Mouse (Mus musculus) cerebellum, adult 2 months (tissue): ENCODE measurements at regions not wholly inside any gene's neighbourhood (a gene's known extent, or its start where the extent isn't known, plus 50 kb on each side); places are given as distances from the start of the nearest gene placed in this dataset.

Experiments used
- DNase-seq, 2 experiments: peaks; one replicate each; pipeline ENCODE4 v3.0.0; 2021
- H3K27ac ChIP-seq: fragments of 200-500 bp; 2 replicates; pipeline ENCODE4 v1.5.1; 2012; ENCODE audit warnings: low read length, control low read depth, inconsistent platforms; ENCODE audit not compliant: insufficient read depth
- H3K27me3 ChIP-seq: fragments of 200-500 bp; 2 replicates; pipeline ENCODE4 v1.6.1; 2012; ENCODE audit warnings: inconsistent platforms, mild to moderate bottlenecking, low read length, moderate library complexity; ENCODE audit not compliant: control insufficient read depth, insufficient read depth
- H3K4me1 ChIP-seq: fragments of 200-500 bp; 2 replicates; pipeline ENCODE4 v1.6.1; 2011; ENCODE audit warnings: low read length; ENCODE audit not compliant: control insufficient read depth, insufficient read depth
- H3K4me3 ChIP-seq: fragments of 200-500 bp; replicated peaks from 2 replicates; pipeline ENCODE3; 2011; ENCODE audit warnings: mild to moderate bottlenecking, low read depth, low read length, control low read depth; ENCODE audit not compliant: insufficient read depth
- CTCF ChIP-seq: fragments of 200-500 bp; IDR thresholded peaks from 2 replicates; pipeline ENCODE4 v1.5.1; 2011; ENCODE audit warnings: low read depth, mild to moderate bottlenecking, control low read depth, low read length, moderate library complexity, borderline replicate concordance; ENCODE audit not compliant: insufficient read depth
- POLR2A ChIP-seq: fragments of 200-500 bp; IDR thresholded peaks from 2 replicates; pipeline ENCODE4 v1.6.1; 2011; ENCODE audit warnings: low read length, control low read depth, borderline replicate concordance; ENCODE audit not compliant: insufficient read depth
- WGBS: fragments of 180-500 bp; shearing (Covaris S2); methylation state at CpG from one replicate; pipeline ENCODE4 v1.1.7; 2018; 5-methylcytosine and 5-hydroxymethylcytosine counted together

- TF ChIP-seq CTCF, result no peak
- TF ChIP-seq POLR2A, result no peak
- Histone ChIP-seq H3K4me1 (no peaks in the 10 kb centered on the region), H3K27me3 (no peaks in the 10 kb centered on the region), H3K27ac (peak overlapping the region; percentile 43; the same call in 1 of the 2 replicates), H3K4me3 (peak overlapping the region; percentile 28)
- DNase-seq, result peak; percentile 63 to 70
- 48% methylated on average over 14 of the region's 14 CpGs for WGBS
Measured at GRCm38 (mm10) chrX:63366321-63366720, 785.7 kb downstream of the Gm6760 start.

GRCm38 (mm10) chrX:63365666-63366065, 786.3 kb downstream of the Gm6760 start:
- Histone ChIP-seq H3K4me1 (no peaks in the 10 kb centered on the region), H3K27me3 (no peaks in the 10 kb centered on the region), H3K27ac (no peak overlapping the region), H3K4me3 (peak overlapping the region; percentile 28)
- peak; percentile 81 to 82 for DNase-seq
- whole genome bisulfite sequencing, result 17% methylated on average over 4 of the region's 4 CpGs
- TF ChIP-seq CTCF (no peak), POLR2A (no peak)

- TF ChIP-seq POLR2A (no peak), CTCF (no peak)
- Histone ChIP-seq H3K4me1 (no peaks in the 10 kb centered on the region), H3K27ac (no peak overlapping the region), H3K4me3 (no peak overlapping the region), H3K27me3 (no peaks in the 10 kb centered on the region)
- no peak for DNase-seq
- WGBS, result 100% methylated on average over 1 of the region's 1 CpGs
Measured at GRCm38 (mm10) chrX:63355035-63355434, 797.0 kb downstream of the Gm6760 start.
